Mouse (Mus musculus): ENCODE data around the gene Acd. TPM values are rescaled to one million over a fixed set of nuclear protein-coding genes. Genes with fewer than 3 reads are reported as not detected.

Acd gene
- 41.6 and 44.0 TPM in 2 replicates for polyA plus RNA-seq (2015; fragmentation: Nextera tagmentation; extraction: Ambion mirVana)

- Histone ChIP-seq H3K9me3 (no peaks in the 10 kb centered on the region), H3K36me3 (peaks cover 49% of the 10 kb centered on the region), H3K27ac (replicated peaks) (peak within 1 kb of the TSS; percentile 96), H3K4me3 (peak within 1 kb of the TSS; percentile 84), H3K4me1 (peaks cover 22% of the 10 kb centered on the region), H3K4me2 (peak within 1 kb of the TSS; percentile 97), H3K27me3 (replicated peaks) (no peaks in the 10 kb centered on the region), H3K9ac (peak within 1 kb of the TSS; percentile 85)
- under 1% methylated on average over 60 of the region's 60 CpGs for WGBS
- peak; percentile 73 for ATAC-seq (ENCODE audit: extremely low read depth, insufficient number of reproducible peaks, low FRiP score, low TSS enrichment)
These were observed at the start of gene Acd, which contains the start of gene Pard6a for GRCm38 (mm10) chr8:105700966-105701824. Gene Acd, minus strand, starts transcription at chr8:105701102. Gene Pard6a, plus strand, starts transcription at chr8:105701148.

- Histone ChIP-seq H3K9ac (peak overlapping the region; percentile 63), H3K4me1 (peaks cover 36% of the 10 kb centered on the region), H3K27me3 (replicated peaks) (no peaks in the 10 kb centered on the region), H3K27ac (replicated peaks) (peak overlapping the region; percentile 80), H3K4me2 (peak overlapping the region; percentile 57), H3K4me3 (peak overlapping the region; percentile 23), H3K9me3 (no peaks in the 10 kb centered on the region), H3K36me3 (no peaks in the 10 kb centered on the region)
- 11% methylated on average over 11 of the region's 11 CpGs for WGBS
- ATAC-seq (ENCODE audit: extremely low read depth, insufficient number of reproducible peaks, low FRiP score, low TSS enrichment), result peak; percentile 65; the same call in 1 of the 2 replicates
These were observed 49.7 kb upstream of the Acd start for GRCm38 (mm10) chr8:105750606-105751005.

GRCm38 (mm10) chr8:105743301-105743700, 42.4 kb upstream of the Acd start:
- no peak overlapping the region for H3K4me2 ChIP-seq
- H3K27ac ChIP-seq (replicated peaks), result no peak overlapping the region
- 73% methylated on average over 4 of the region's 4 CpGs for WGBS
- no peaks in the 10 kb centered on the region for H3K9me3 ChIP-seq
- H3K4me3 ChIP-seq, result no peak overlapping the region
- H3K27me3 ChIP-seq (replicated peaks), result no peaks in the 10 kb centered on the region
- no peaks in the 10 kb centered on the region; the same call in 1 of the 2 replicates for H3K36me3 ChIP-seq
- ATAC-seq (ENCODE audit: extremely low read depth, insufficient number of reproducible peaks, low FRiP score, low TSS enrichment), result no peak
- peaks cover 16% of the 10 kb centered on the region for H3K4me1 ChIP-seq
- no peak overlapping the region for H3K9ac ChIP-seq

GRCm38 (mm10) chr8:105739216-105739615, 38.3 kb upstream of the Acd start:
- WGBS, result 81% methylated on average over 5 of the region's 5 CpGs
- Histone ChIP-seq H3K4me1 (peaks cover 8% of the 10 kb centered on the region), H3K4me2 (no peak overlapping the region), H3K27ac (replicated peaks) (no peak overlapping the region), H3K36me3 (0 out of 2 replicates have a peak, but pooled peaks cover 3% of the 10 kb centered on the region), H3K4me3 (no peak overlapping the region), H3K9ac (no peak overlapping the region), H3K27me3 (replicated peaks) (no peaks in the 10 kb centered on the region), H3K9me3 (no peaks in the 10 kb centered on the region)
- no peak for ATAC-seq (ENCODE audit: extremely low read depth, insufficient number of reproducible peaks, low FRiP score, low TSS enrichment)

- ATAC-seq (ENCODE audit: extremely low read depth, insufficient number of reproducible peaks, low FRiP score, low TSS enrichment), result no peak
These were observed 31.3 kb upstream of the Acd start for GRCm38 (mm10) chr8:105732186-105732585.

GRCm38 (mm10) chr8:105727397-105728124, 26.7 kb upstream of the Acd start:
- 69% methylated on average over 18 of the region's 18 CpGs for WGBS
- H3K36me3 ChIP-seq, result peaks cover 29% of the 10 kb centered on the region
- H3K9me3 ChIP-seq, result no peaks in the 10 kb centered on the region
- peak overlapping the region; percentile 77 for H3K27ac ChIP-seq (replicated peaks)
- H3K4me3 ChIP-seq, result no peak overlapping the region
- ATAC-seq (ENCODE audit: extremely low read depth, insufficient number of reproducible peaks, low FRiP score, low TSS enrichment), result peak; percentile 54; the same call in 1 of the 2 replicates
- no peaks in the 10 kb centered on the region for H3K27me3 ChIP-seq (replicated peaks)
- H3K4me1 ChIP-seq, result peaks cover 3% of the 10 kb centered on the region; the same call in 1 of the 2 replicates
- H3K4me2 ChIP-seq, result peak overlapping the region; percentile 18; the same call in 1 of the 2 replicates
- H3K9ac ChIP-seq, result no peak overlapping the region; the same call in 1 of the 2 replicates

More at GRCm38 (mm10) chr8:105732186-105732585, 31.3 kb upstream of the Acd start:
- Histone ChIP-seq H3K36me3 (peaks cover 9% of the 10 kb centered on the region), H3K27me3 (replicated peaks) (no peaks in the 10 kb centered on the region), H3K9me3 (no peaks in the 10 kb centered on the region), H3K9ac (no peak overlapping the region), H3K4me3 (no peak overlapping the region), H3K4me2 (no peak overlapping the region), H3K27ac (replicated peaks) (no peak overlapping the region), H3K4me1 (no peaks in the 10 kb centered on the region)
- 86% methylated on average over 5 of the region's 5 CpGs for WGBS

- Histone ChIP-seq H3K9ac (no peak overlapping the region), H3K9me3 (no peaks in the 10 kb centered on the region), H3K4me3 (no peak overlapping the region), H3K27me3 (replicated peaks) (no peaks in the 10 kb centered on the region), H3K4me2 (no peak overlapping the region), H3K36me3 (peaks cover 29% of the 10 kb centered on the region), H3K27ac (replicated peaks) (no peak overlapping the region), H3K4me1 (peaks cover 3% of the 10 kb centered on the region; the same call in 1 of the 2 replicates)
- WGBS, result 70% methylated on average over 5 of the region's 5 CpGs
- ATAC-seq (ENCODE audit: extremely low read depth, insufficient number of reproducible peaks, low FRiP score, low TSS enrichment), result no peak
These were observed 24.8 kb upstream of the Acd start for GRCm38 (mm10) chr8:105725726-105726125.

GRCm38 (mm10) chr8:105722861-105723260, 22.0 kb upstream of the Acd start:
- Histone ChIP-seq H3K36me3 (peaks cover 27% of the 10 kb centered on the region), H3K27ac (replicated peaks) (no peak overlapping the region), H3K9ac (no peak overlapping the region), H3K27me3 (replicated peaks) (no peaks in the 10 kb centered on the region), H3K9me3 (no peaks in the 10 kb centered on the region), H3K4me1 (peaks cover 3% of the 10 kb centered on the region; the same call in 1 of the 2 replicates), H3K4me3 (no peak overlapping the region), H3K4me2 (no peak overlapping the region)
- WGBS, result 85% methylated on average over 9 of the region's 9 CpGs
- ATAC-seq (ENCODE audit: extremely low read depth, insufficient number of reproducible peaks, low FRiP score, low TSS enrichment), result no peak

GRCm38 (mm10) chr8:105719637-105720036, 18.7 kb upstream of the Acd start:
- 78% methylated on average over 4 of the region's 4 CpGs for WGBS

GRCm38 (mm10) chr8:105716302-105716945, 15.5 kb upstream of the Acd start:
- Histone ChIP-seq H3K4me3 (no peak overlapping the region), H3K27me3 (replicated peaks) (no peaks in the 10 kb centered on the region), H3K9me3 (no peaks in the 10 kb centered on the region), H3K27ac (replicated peaks) (no peak overlapping the region), H3K36me3 (peaks cover 11% of the 10 kb centered on the region), H3K4me1 (no peaks in the 10 kb centered on the region), H3K9ac (no peak overlapping the region), H3K4me2 (no peak overlapping the region)
- no peak for ATAC-seq (ENCODE audit: extremely low read depth, insufficient number of reproducible peaks, low FRiP score, low TSS enrichment)
- WGBS, result 85% methylated on average over 15 of the region's 15 CpGs

More at GRCm38 (mm10) chr8:105719637-105720036, 18.7 kb upstream of the Acd start:
- Histone ChIP-seq H3K4me1 (no peaks in the 10 kb centered on the region), H3K4me3 (no peak overlapping the region), H3K27ac (replicated peaks) (no peak overlapping the region), H3K4me2 (no peak overlapping the region), H3K9ac (no peak overlapping the region), H3K36me3 (peaks cover 22% of the 10 kb centered on the region), H3K9me3 (no peaks in the 10 kb centered on the region), H3K27me3 (replicated peaks) (no peaks in the 10 kb centered on the region)
- ATAC-seq (ENCODE audit: extremely low read depth, insufficient number of reproducible peaks, low FRiP score, low TSS enrichment), result no peak

- Histone ChIP-seq H3K36me3 (peaks cover 11% of the 10 kb centered on the region), H3K27ac (replicated peaks) (peak overlapping the region; percentile 57), H3K4me2 (no peak overlapping the region), H3K4me3 (no peak overlapping the region), H3K9ac (no peak overlapping the region), H3K27me3 (replicated peaks) (no peaks in the 10 kb centered on the region), H3K4me1 (no peaks in the 10 kb centered on the region), H3K9me3 (no peaks in the 10 kb centered on the region)
- no peak for ATAC-seq (ENCODE audit: extremely low read depth, insufficient number of reproducible peaks, low FRiP score, low TSS enrichment)
- WGBS, result 63% methylated on average over 6 of the region's 6 CpGs
These were observed 14.1 kb upstream of the Acd start for GRCm38 (mm10) chr8:105715042-105715441.
